Mouse (Mus musculus): Measurements from ENCODE around the gene Tbc1d30. TPM values are rescaled to one million over a fixed set of nuclear protein-coding genes. Genes with fewer than 3 reads are reported as not detected.

Tbc1d30 gene
- polyA plus RNA-seq, 1 experiment = 0.78 TPM

GRCm38 (mm10) chr10:121291272-121291917 is 59.7 kb downstream of the Tbc1d30 start:
- H3K27me3 ChIP-seq (ENCODE audit: control insufficient read depth, insufficient read depth, low read length) = no peaks in the 10 kb centered on the region
- no peaks in the 10 kb centered on the region for H3K4me1 ChIP-seq (ENCODE audit: control insufficient read depth, insufficient read depth, insufficient read length)
- 87% methylated on average over 10 of the region's 10 CpGs for WGBS
- no peak overlapping the region for H3K27ac ChIP-seq (ENCODE audit: insufficient read depth, low read length)
- no peak overlapping the region for H3K4me3 ChIP-seq (ENCODE audit: extremely low read depth, insufficient read depth, insufficient read length)
- DNase-seq (ENCODE audit: low read depth in 1 of 2, low spot score in 2 of 2) = no peak
- no peaks in the 10 kb centered on the region for H3K36me3 ChIP-seq (ENCODE audit: control insufficient read depth, insufficient read depth, low read length)
- TF ChIP-seq POLR2A (IDR thresholded peaks at IDR 0.05; ENCODE audit: low read depth, low read length) (no peak), CTCF (IDR thresholded peaks at IDR 0.05; ENCODE audit: extremely low read depth, insufficient read depth, insufficient read length, insufficient replicate concordance) (no peak)

GRCm38 (mm10) chr10:121290682-121291078 is 60.4 kb downstream of the Tbc1d30 start:
- DNase-seq (ENCODE audit: low read depth in 1 of 2, low spot score in 2 of 2) = no peak
- Histone ChIP-seq H3K4me1 (ENCODE audit: control insufficient read depth, insufficient read depth, insufficient read length) (no peaks in the 10 kb centered on the region), H3K27ac (ENCODE audit: insufficient read depth, low read length) (no peak overlapping the region), H3K27me3 (ENCODE audit: control insufficient read depth, insufficient read depth, low read length) (no peaks in the 10 kb centered on the region), H3K36me3 (ENCODE audit: control insufficient read depth, insufficient read depth, low read length) (no peaks in the 10 kb centered on the region), H3K4me3 (ENCODE audit: extremely low read depth, insufficient read depth, insufficient read length) (no peak overlapping the region)
- 93% methylated on average over 20 of the region's 20 CpGs for WGBS
- TF ChIP-seq CTCF (IDR thresholded peaks at IDR 0.05; ENCODE audit: extremely low read depth, insufficient read depth, insufficient read length, insufficient replicate concordance) = no peak
- no peak for TF ChIP-seq POLR2A (IDR thresholded peaks at IDR 0.05; ENCODE audit: low read depth, low read length)

GRCm38 (mm10) chr10:121289970-121290681 is 61.0 kb downstream of the Tbc1d30 start:
- no peaks in the 10 kb centered on the region for H3K4me1 ChIP-seq (ENCODE audit: control insufficient read depth, insufficient read depth, insufficient read length)
- no peaks in the 10 kb centered on the region for H3K27me3 ChIP-seq (ENCODE audit: control insufficient read depth, insufficient read depth, low read length)
- H3K27ac ChIP-seq (ENCODE audit: insufficient read depth, low read length) = no peak overlapping the region
- WGBS = 52% methylated on average over 4 of the region's 4 CpGs
- no peak overlapping the region for H3K4me3 ChIP-seq (ENCODE audit: extremely low read depth, insufficient read depth, insufficient read length)
- no peak for DNase-seq (ENCODE audit: low read depth in 1 of 2, low spot score in 2 of 2)
- peak; percentile 24; the same call in 1 of the 2 replicates for TF ChIP-seq CTCF (IDR thresholded peaks at IDR 0.05; ENCODE audit: extremely low read depth, insufficient read depth, insufficient read length, insufficient replicate concordance)
- no peak for TF ChIP-seq POLR2A (IDR thresholded peaks at IDR 0.05; ENCODE audit: low read depth, low read length)
- no peaks in the 10 kb centered on the region for H3K36me3 ChIP-seq (ENCODE audit: control insufficient read depth, insufficient read depth, low read length)

GRCm38 (mm10) chr10:121282926-121283325 is 68.2 kb downstream of the Tbc1d30 start:
- no peak for DNase-seq (ENCODE audit: low read depth in 1 of 2, low spot score in 2 of 2)
- no peaks in the 10 kb centered on the region for H3K27me3 ChIP-seq (ENCODE audit: control insufficient read depth, insufficient read depth, low read length)
- no peak overlapping the region for H3K4me3 ChIP-seq (ENCODE audit: extremely low read depth, insufficient read depth, insufficient read length)
- H3K4me1 ChIP-seq (ENCODE audit: control insufficient read depth, insufficient read depth, insufficient read length) = no peaks in the 10 kb centered on the region
- H3K27ac ChIP-seq (ENCODE audit: insufficient read depth, low read length) = no peak overlapping the region
- WGBS = 81% methylated on average over 6 of the region's 6 CpGs
- TF ChIP-seq CTCF (IDR thresholded peaks at IDR 0.05; ENCODE audit: extremely low read depth, insufficient read depth, insufficient read length, insufficient replicate concordance) (no peak), POLR2A (IDR thresholded peaks at IDR 0.05; ENCODE audit: low read depth, low read length) (no peak)
- no peaks in the 10 kb centered on the region for H3K36me3 ChIP-seq (ENCODE audit: control insufficient read depth, insufficient read depth, low read length)

GRCm38 (mm10) chr10:121282436-121282835 is 68.6 kb downstream of the Tbc1d30 start:
- DNase-seq (ENCODE audit: low read depth in 1 of 2, low spot score in 2 of 2) = no peak
- no peak overlapping the region for H3K4me3 ChIP-seq (ENCODE audit: extremely low read depth, insufficient read depth, insufficient read length)
- 36% methylated on average over 11 of the region's 11 CpGs for WGBS
- no peaks in the 10 kb centered on the region for H3K36me3 ChIP-seq (ENCODE audit: control insufficient read depth, insufficient read depth, low read length)
- no peaks in the 10 kb centered on the region for H3K4me1 ChIP-seq (ENCODE audit: control insufficient read depth, insufficient read depth, insufficient read length)
- TF ChIP-seq POLR2A (IDR thresholded peaks at IDR 0.05; ENCODE audit: low read depth, low read length) (no peak), CTCF (IDR thresholded peaks at IDR 0.05; ENCODE audit: extremely low read depth, insufficient read depth, insufficient read length, insufficient replicate concordance) (no peak)
- no peak overlapping the region for H3K27ac ChIP-seq (ENCODE audit: insufficient read depth, low read length)
- H3K27me3 ChIP-seq (ENCODE audit: control insufficient read depth, insufficient read depth, low read length) = no peaks in the 10 kb centered on the region

- no peak for DNase-seq (ENCODE audit: low read depth in 1 of 2, low spot score in 2 of 2)
- H3K4me1 ChIP-seq (ENCODE audit: control insufficient read depth, insufficient read depth, insufficient read length) = no peaks in the 10 kb centered on the region
- H3K27ac ChIP-seq (ENCODE audit: insufficient read depth, low read length) = no peak overlapping the region
- H3K4me3 ChIP-seq (ENCODE audit: extremely low read depth, insufficient read depth, insufficient read length) = no peak overlapping the region
- no peaks in the 10 kb centered on the region for H3K27me3 ChIP-seq (ENCODE audit: control insufficient read depth, insufficient read depth, low read length)
- no peaks in the 10 kb centered on the region for H3K36me3 ChIP-seq (ENCODE audit: control insufficient read depth, insufficient read depth, low read length)
- TF ChIP-seq CTCF (IDR thresholded peaks at IDR 0.05; ENCODE audit: extremely low read depth, insufficient read depth, insufficient read length, insufficient replicate concordance) (no peak), POLR2A (IDR thresholded peaks at IDR 0.05; ENCODE audit: low read depth, low read length) (no peak)
- WGBS = 92% methylated on average over 11 of the region's 11 CpGs
Observed at GRCm38 (mm10) chr10:121280943-121281342, 70.1 kb downstream of the Tbc1d30 start.

GRCm38 (mm10) chr10:121277022-121277471 is 74.0 kb downstream of the Tbc1d30 start:
- no peaks in the 10 kb centered on the region for H3K27me3 ChIP-seq (ENCODE audit: control insufficient read depth, insufficient read depth, low read length)
- no peaks in the 10 kb centered on the region for H3K36me3 ChIP-seq (ENCODE audit: control insufficient read depth, insufficient read depth, low read length)
- WGBS = 98% methylated on average over 2 of the region's 2 CpGs
- no peak overlapping the region for H3K4me3 ChIP-seq (ENCODE audit: extremely low read depth, insufficient read depth, insufficient read length)
- no peak for DNase-seq (ENCODE audit: low read depth in 1 of 2, low spot score in 2 of 2)
- TF ChIP-seq CTCF (IDR thresholded peaks at IDR 0.05; ENCODE audit: extremely low read depth, insufficient read depth, insufficient read length, insufficient replicate concordance) = no peak
- no peak for TF ChIP-seq POLR2A (IDR thresholded peaks at IDR 0.05; ENCODE audit: low read depth, low read length)
- no peak overlapping the region for H3K27ac ChIP-seq (ENCODE audit: insufficient read depth, low read length)
- no peaks in the 10 kb centered on the region for H3K4me1 ChIP-seq (ENCODE audit: control insufficient read depth, insufficient read depth, insufficient read length)
